Mouse (Mus musculus) thymus, adult 2 months (tissue): ENCODE results near the gene A030005K14Rik. TPM values are rescaled to one million over a fixed set of nuclear protein-coding genes. Genes with fewer than 3 reads are reported as not detected.

Source experiments
- DNase-seq: peaks from one replicate; pipeline ENCODE4 v3.0.0; 2021
- H3K27ac ChIP-seq: fragments of 200-500 bp; 2 replicates; pipeline ENCODE4 v1.5.1; 2012; ENCODE audit warnings: low read length, control low read depth; ENCODE audit not compliant: control insufficient read depth, insufficient read depth
- H3K27me3 ChIP-seq: fragments of 200-500 bp; 2 replicates; pipeline ENCODE4 v1.6.1; 2012; ENCODE audit warnings: mild to moderate bottlenecking, low read length, moderate library complexity, mixed read lengths; ENCODE audit not compliant: control insufficient read depth, insufficient read depth
- H3K36me3 ChIP-seq: fragments of 200-500 bp; 2 replicates; pipeline ENCODE4 v1.6.1; 2012; ENCODE audit warnings: mild to moderate bottlenecking, low read length, moderate library complexity; ENCODE audit not compliant: control insufficient read depth, insufficient read depth
- H3K4me1 ChIP-seq: fragments of 200-500 bp; replicated peaks from 2 replicates; pipeline ENCODE4 v1.6.1; 2012; ENCODE audit warnings: low read length; ENCODE audit not compliant: control insufficient read depth, insufficient read depth
- H3K4me3 ChIP-seq: fragments of 200-500 bp; 2 replicates; pipeline ENCODE4 v1.5.1; 2012; ENCODE audit warnings: mild to moderate bottlenecking, low read length, control low read depth, moderate library complexity; ENCODE audit not compliant: control insufficient read depth, insufficient read depth
- CTCF ChIP-seq: fragments of 200-500 bp; IDR thresholded peaks from 2 replicates; pipeline ENCODE4 v1.5.1; 2012; ENCODE audit warnings: mild to moderate bottlenecking, control low read depth, low read length, moderate library complexity, borderline replicate concordance; ENCODE audit not compliant: control insufficient read depth, poor library complexity, insufficient read depth; ENCODE audit errors: extremely low read depth
- POLR2A ChIP-seq: fragments of 200-500 bp; IDR thresholded peaks from 2 replicates; pipeline ENCODE4 v1.6.1; 2012; ENCODE audit warnings: mild to moderate bottlenecking, low read length, control low read depth, moderate library complexity; ENCODE audit not compliant: control insufficient read depth, poor library complexity, insufficient read depth; ENCODE audit errors: extremely low read depth
- WGBS: fragments of 180-500 bp; shearing (Covaris S2); methylation state at CpG from one replicate; pipeline ENCODE4 v1.1.7; 2018; 5-methylcytosine and 5-hydroxymethylcytosine counted together
- polyA plus RNA-seq: library from polyadenylated mRNA; depleted of rRNA; stranded (reverse); fragments of >200 nt; gene quantifications from 2 replicates; pipeline ENCODE4 v1.2.3, GENCODE M21; 2012

A030005K14Rik gene
- polyA plus RNA-seq, 1 experiment, result not detected

DNA sequence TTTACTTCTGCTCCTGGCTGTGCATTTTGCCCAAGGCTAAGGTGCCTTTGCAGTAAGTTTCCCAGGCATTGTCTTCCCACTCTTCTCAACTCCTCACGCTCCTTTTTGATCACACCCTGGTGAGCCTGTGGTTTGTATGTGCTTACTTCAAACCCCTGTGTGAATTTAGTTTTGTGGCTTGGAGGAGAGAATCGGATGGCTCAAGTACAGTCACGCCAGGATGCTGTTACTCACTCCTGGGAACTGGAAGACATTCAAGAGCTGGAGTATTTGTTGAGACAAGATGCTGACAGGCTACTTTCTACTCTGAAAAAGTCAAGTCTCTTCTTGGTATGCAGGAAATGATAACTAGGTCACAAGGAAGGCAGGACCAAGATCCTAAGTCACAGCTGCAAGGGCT is 32.1 kb upstream of the A030005K14Rik start:
- TF ChIP-seq CTCF (no peak), POLR2A (no peak)
- H3K27ac ChIP-seq, result no peak overlapping the region
- no peaks in the 10 kb centered on the region for H3K4me1 ChIP-seq
- H3K4me3 ChIP-seq, result no peak overlapping the region
- 77% methylated on average over 3 of the region's 3 CpGs for WGBS
- H3K27me3 ChIP-seq, result no peaks in the 10 kb centered on the region
- DNase-seq, result no peak
- no peaks in the 10 kb centered on the region for H3K36me3 ChIP-seq

DNA sequence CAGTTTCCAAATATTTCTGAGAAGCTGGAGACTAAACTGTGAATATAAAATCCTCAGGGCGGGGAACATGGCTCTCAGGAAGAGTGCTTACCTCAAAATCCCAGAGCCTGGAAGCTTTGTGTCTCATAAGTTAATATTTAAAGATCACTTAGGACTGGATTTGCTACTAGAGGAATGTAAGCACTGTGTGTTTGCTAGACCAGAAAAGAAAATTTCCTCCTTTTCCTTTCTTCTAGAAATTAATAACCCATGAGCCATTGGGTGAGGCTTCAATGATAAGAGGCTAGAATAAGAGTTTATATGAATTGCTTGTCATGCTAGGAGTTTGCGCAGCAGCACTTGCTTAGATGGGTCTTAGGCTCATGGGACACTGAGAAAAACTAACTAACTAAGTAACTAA is 25.6 kb upstream of the A030005K14Rik start:
- no peaks in the 10 kb centered on the region for H3K4me1 ChIP-seq
- H3K27me3 ChIP-seq, result no peaks in the 10 kb centered on the region
- TF ChIP-seq POLR2A, result no peak
- TF ChIP-seq CTCF, result no peak
- no peak overlapping the region for H3K27ac ChIP-seq
- WGBS, result 93% methylated on average over 2 of the region's 2 CpGs
- no peak for DNase-seq
- no peaks in the 10 kb centered on the region for H3K36me3 ChIP-seq
- H3K4me3 ChIP-seq, result no peak overlapping the region

DNA sequence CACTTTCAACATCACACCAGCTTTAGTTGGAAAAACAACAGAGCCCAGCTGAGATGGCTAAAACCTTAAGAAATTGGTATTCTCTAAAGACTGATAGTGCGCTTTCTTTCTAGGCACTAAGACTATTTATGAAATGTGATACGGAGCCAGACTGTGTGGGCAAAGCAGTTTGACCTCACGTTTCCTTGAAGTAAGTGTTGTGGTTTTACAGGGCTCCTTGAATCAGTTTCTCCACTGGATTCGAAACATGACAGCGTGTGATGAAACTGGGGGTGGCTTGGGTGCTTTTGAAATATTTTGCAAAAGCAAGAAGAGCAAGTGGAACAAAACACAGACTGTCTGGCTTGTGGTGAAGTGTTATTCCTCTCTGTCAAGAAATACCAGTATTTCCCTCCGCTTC is 17.8 kb upstream of the A030005K14Rik start:
- Histone ChIP-seq H3K27me3 (no peaks in the 10 kb centered on the region), H3K4me3 (no peak overlapping the region), H3K27ac (no peak overlapping the region), H3K4me1 (no peaks in the 10 kb centered on the region), H3K36me3 (no peaks in the 10 kb centered on the region)
- DNase-seq, result no peak
- 31% methylated on average over 6 of the region's 6 CpGs for WGBS
- TF ChIP-seq CTCF (no peak), POLR2A (no peak)

- TF ChIP-seq POLR2A (no peak), CTCF (no peak)
- no peaks in the 10 kb centered on the region for H3K4me1 ChIP-seq
- H3K27me3 ChIP-seq, result no peaks in the 10 kb centered on the region
- DNase-seq, result peak; percentile 11
- no peaks in the 10 kb centered on the region for H3K36me3 ChIP-seq
- H3K27ac ChIP-seq, result no peak overlapping the region
- H3K4me3 ChIP-seq, result no peak overlapping the region
- WGBS, result 51% methylated on average over 11 of the region's 11 CpGs
Measured at GRCm38 (mm10) chr1:83076190-83076917, 17.2 kb upstream of the A030005K14Rik start.

GRCm38 (mm10) chr1:83075526-83076189 is 16.5 kb upstream of the A030005K14Rik start:
- Histone ChIP-seq H3K27me3 (no peaks in the 10 kb centered on the region), H3K4me1 (no peaks in the 10 kb centered on the region), H3K36me3 (no peaks in the 10 kb centered on the region), H3K27ac (no peak overlapping the region), H3K4me3 (no peak overlapping the region)
- 35% methylated on average over 15 of the region's 15 CpGs for WGBS
- DNase-seq, result no peak
- TF ChIP-seq CTCF (no peak), POLR2A (no peak)

- H3K4me1 ChIP-seq, result no peaks in the 10 kb centered on the region
- WGBS, result 83% methylated on average over 10 of the region's 10 CpGs
- no peaks in the 10 kb centered on the region for H3K36me3 ChIP-seq
- no peak overlapping the region for H3K4me3 ChIP-seq
- H3K27ac ChIP-seq, result no peak overlapping the region
- TF ChIP-seq CTCF (no peak), POLR2A (no peak)
- H3K27me3 ChIP-seq, result no peaks in the 10 kb centered on the region
- no peak for DNase-seq
Measured at GRCm38 (mm10) chr1:83067205-83067604, 8.0 kb upstream of the A030005K14Rik start.
